Mouse (Mus musculus): Measurements from ENCODE around the gene Lingo1. TPM values are rescaled to one million over a fixed set of nuclear protein-coding genes. Genes with fewer than 3 reads are reported as not detected.

The Lingo1 gene
- polyA plus RNA-seq, 1 experiment from 2014 or later: 0.93 TPM

- Histone ChIP-seq H3K4me1 (ENCODE audit: control insufficient read depth, insufficient read depth, low read length) (peaks cover 4% of the 10 kb centered on the region; the same call in 1 of the 2 replicates), H3K27ac (replicated peaks; ENCODE audit: low read depth, low read length) (no peak overlapping the region), H3K9me3 (ENCODE audit: control insufficient read depth, low read length) (no peaks in the 10 kb centered on the region), H3K27me3 (ENCODE audit: control insufficient read depth, insufficient read depth, low read length) (0 out of 2 replicates have a peak, but pooled peaks cover 2% of the 10 kb centered on the region), H3K4me3 (ENCODE audit: low read depth, low read length) (no peak overlapping the region), H3K9ac (ENCODE audit: low read length) (no peak overlapping the region), H3K36me3 (ENCODE audit: control insufficient read depth, insufficient read depth, low read length) (no peaks in the 10 kb centered on the region), H3K4me2 (ENCODE audit: low read depth, severe bottlenecking) (no peak overlapping the region)
- DNase-seq (ENCODE audit: low spot score): no peak
- no peak for ATAC-seq (ENCODE audit: insufficient number of reproducible peaks, low FRiP score, low TSS enrichment, low read depth)
- WGBS: 85% methylated on average over 9 of the region's 9 CpGs
These were observed 28.6 kb downstream of the Lingo1 start for GRCm38 (mm10) chr9:56767653-56768136.

GRCm38 (mm10) chr9:56766629-56767357 is 29.5 kb downstream of the Lingo1 start:
- H3K4me1 ChIP-seq (ENCODE audit: control insufficient read depth, insufficient read depth, low read length): peaks cover 4% of the 10 kb centered on the region; the same call in 1 of the 2 replicates
- no peak overlapping the region for H3K4me2 ChIP-seq (ENCODE audit: low read depth, severe bottlenecking)
- no peak for ATAC-seq (ENCODE audit: insufficient number of reproducible peaks, low FRiP score, low TSS enrichment, low read depth)
- H3K4me3 ChIP-seq (ENCODE audit: low read depth, low read length): no peak overlapping the region
- H3K36me3 ChIP-seq (ENCODE audit: control insufficient read depth, insufficient read depth, low read length): no peaks in the 10 kb centered on the region
- 57% methylated on average over 11 of the region's 11 CpGs for whole genome bisulfite sequencing
- DNase-seq (ENCODE audit: low spot score): no peak
- H3K27ac ChIP-seq (replicated peaks; ENCODE audit: low read depth, low read length): no peak overlapping the region
- no peak overlapping the region for H3K9ac ChIP-seq (ENCODE audit: low read length)
- 0 out of 2 replicates have a peak, but pooled peaks cover 2% of the 10 kb centered on the region for H3K27me3 ChIP-seq (ENCODE audit: control insufficient read depth, insufficient read depth, low read length)
- H3K9me3 ChIP-seq (ENCODE audit: control insufficient read depth, low read length): no peaks in the 10 kb centered on the region

GRCm38 (mm10) chr9:56762106-56762562 is 34.1 kb downstream of the Lingo1 start:
- no peaks in the 10 kb centered on the region for H3K9me3 ChIP-seq (ENCODE audit: control insufficient read depth, low read length)
- no peak overlapping the region for H3K27ac ChIP-seq (replicated peaks; ENCODE audit: low read depth, low read length)
- no peak for ATAC-seq (ENCODE audit: insufficient number of reproducible peaks, low FRiP score, low TSS enrichment, low read depth)
- 88% methylated on average over 9 of the region's 9 CpGs for WGBS
- no peak overlapping the region for H3K4me2 ChIP-seq (ENCODE audit: low read depth, severe bottlenecking)
- H3K4me1 ChIP-seq (ENCODE audit: control insufficient read depth, insufficient read depth, low read length): no peaks in the 10 kb centered on the region; the same call in 1 of the 2 replicates
- no peak overlapping the region for H3K4me3 ChIP-seq (ENCODE audit: low read depth, low read length)
- no peak for DNase-seq (ENCODE audit: low spot score)
- H3K27me3 ChIP-seq (ENCODE audit: control insufficient read depth, insufficient read depth, low read length): no peaks in the 10 kb centered on the region
- H3K9ac ChIP-seq (ENCODE audit: low read length): no peak overlapping the region
- no peaks in the 10 kb centered on the region for H3K36me3 ChIP-seq (ENCODE audit: control insufficient read depth, insufficient read depth, low read length)

- 21% methylated on average over 11 of the region's 11 CpGs for WGBS
- H3K4me1 ChIP-seq (ENCODE audit: control insufficient read depth, insufficient read depth, low read length): no peaks in the 10 kb centered on the region
- no peak for ATAC-seq (ENCODE audit: insufficient number of reproducible peaks, low FRiP score, low TSS enrichment, low read depth)
- no peak overlapping the region for H3K27ac ChIP-seq (replicated peaks; ENCODE audit: low read depth, low read length)
- peak; percentile 40 for DNase-seq (ENCODE audit: low spot score)
- no peak overlapping the region for H3K4me2 ChIP-seq (ENCODE audit: low read depth, severe bottlenecking)
- no peaks in the 10 kb centered on the region for H3K27me3 ChIP-seq (ENCODE audit: control insufficient read depth, insufficient read depth, low read length)
- no peak overlapping the region for H3K9ac ChIP-seq (ENCODE audit: low read length)
- H3K36me3 ChIP-seq (ENCODE audit: control insufficient read depth, insufficient read depth, low read length): no peaks in the 10 kb centered on the region
- no peaks in the 10 kb centered on the region for H3K9me3 ChIP-seq (ENCODE audit: control insufficient read depth, low read length)
- no peak overlapping the region for H3K4me3 ChIP-seq (ENCODE audit: low read depth, low read length)
These were observed 38.5 kb downstream of the Lingo1 start for GRCm38 (mm10) chr9:56757791-56758190.

- Histone ChIP-seq H3K9me3 (ENCODE audit: control insufficient read depth, low read length) (no peaks in the 10 kb centered on the region), H3K4me3 (ENCODE audit: low read depth, low read length) (no peak overlapping the region), H3K27me3 (ENCODE audit: control insufficient read depth, insufficient read depth, low read length) (no peaks in the 10 kb centered on the region), H3K9ac (ENCODE audit: low read length) (no peak overlapping the region), H3K27ac (replicated peaks; ENCODE audit: low read depth, low read length) (no peak overlapping the region), H3K36me3 (ENCODE audit: control insufficient read depth, insufficient read depth, low read length) (no peaks in the 10 kb centered on the region), H3K4me1 (ENCODE audit: control insufficient read depth, insufficient read depth, low read length) (no peaks in the 10 kb centered on the region), H3K4me2 (ENCODE audit: low read depth, severe bottlenecking) (no peak overlapping the region)
- DNase-seq (ENCODE audit: low spot score) (no peak), ATAC-seq (ENCODE audit: insufficient number of reproducible peaks, low FRiP score, low TSS enrichment, low read depth) (no peak)
- WGBS: 67% methylated on average over 5 of the region's 5 CpGs
These were observed 41.1 kb downstream of the Lingo1 start for GRCm38 (mm10) chr9:56755119-56755518.

- whole genome bisulfite sequencing: 78% methylated on average over 6 of the region's 6 CpGs
- Histone ChIP-seq H3K4me3 (ENCODE audit: low read depth, low read length) (no peak overlapping the region), H3K27me3 (ENCODE audit: control insufficient read depth, insufficient read depth, low read length) (no peaks in the 10 kb centered on the region), H3K4me2 (ENCODE audit: low read depth, severe bottlenecking) (no peak overlapping the region), H3K4me1 (ENCODE audit: control insufficient read depth, insufficient read depth, low read length) (no peaks in the 10 kb centered on the region), H3K36me3 (ENCODE audit: control insufficient read depth, insufficient read depth, low read length) (no peaks in the 10 kb centered on the region), H3K9me3 (ENCODE audit: control insufficient read depth, low read length) (no peaks in the 10 kb centered on the region), H3K9ac (ENCODE audit: low read length) (no peak overlapping the region), H3K27ac (replicated peaks; ENCODE audit: low read depth, low read length) (no peak overlapping the region)
- DNase-seq (ENCODE audit: low spot score) (no peak), ATAC-seq (ENCODE audit: insufficient number of reproducible peaks, low FRiP score, low TSS enrichment, low read depth) (no peak)
These were observed 42.9 kb downstream of the Lingo1 start for GRCm38 (mm10) chr9:56753386-56753785.

- H3K4me3 ChIP-seq (ENCODE audit: low read depth, low read length): no peak overlapping the region
- H3K4me2 ChIP-seq (ENCODE audit: low read depth, severe bottlenecking): no peak overlapping the region
- DNase-seq (ENCODE audit: low spot score) (no peak), ATAC-seq (ENCODE audit: insufficient number of reproducible peaks, low FRiP score, low TSS enrichment, low read depth) (no peak)
- H3K4me1 ChIP-seq (ENCODE audit: control insufficient read depth, insufficient read depth, low read length): no peaks in the 10 kb centered on the region
- H3K27me3 ChIP-seq (ENCODE audit: control insufficient read depth, insufficient read depth, low read length): no peaks in the 10 kb centered on the region
- H3K27ac ChIP-seq (replicated peaks; ENCODE audit: low read depth, low read length): no peak overlapping the region
- no peak overlapping the region for H3K9ac ChIP-seq (ENCODE audit: low read length)
- no peaks in the 10 kb centered on the region for H3K36me3 ChIP-seq (ENCODE audit: control insufficient read depth, insufficient read depth, low read length)
- WGBS: 70% methylated on average over 5 of the region's 5 CpGs
- no peaks in the 10 kb centered on the region for H3K9me3 ChIP-seq (ENCODE audit: control insufficient read depth, low read length)
These were observed 48.2 kb downstream of the Lingo1 start for GRCm38 (mm10) chr9:56748056-56748455.

- DNase-seq (ENCODE audit: low spot score) (no peak), ATAC-seq (ENCODE audit: insufficient number of reproducible peaks, low FRiP score, low TSS enrichment, low read depth) (no peak)
- Histone ChIP-seq H3K4me3 (ENCODE audit: low read depth, low read length) (no peak overlapping the region), H3K9me3 (ENCODE audit: control insufficient read depth, low read length) (no peaks in the 10 kb centered on the region), H3K27ac (replicated peaks; ENCODE audit: low read depth, low read length) (no peak overlapping the region), H3K4me2 (ENCODE audit: low read depth, severe bottlenecking) (no peak overlapping the region), H3K4me1 (ENCODE audit: control insufficient read depth, insufficient read depth, low read length) (no peaks in the 10 kb centered on the region), H3K9ac (ENCODE audit: low read length) (no peak overlapping the region), H3K36me3 (ENCODE audit: control insufficient read depth, insufficient read depth, low read length) (no peaks in the 10 kb centered on the region), H3K27me3 (ENCODE audit: control insufficient read depth, insufficient read depth, low read length) (no peaks in the 10 kb centered on the region)
- WGBS: 68% methylated on average over 4 of the region's 4 CpGs
These were observed 49.4 kb downstream of the Lingo1 start for GRCm38 (mm10) chr9:56746926-56747294.

All from limb, embryonic 11.5 days (tissue).